Mouse (Mus musculus) urinary bladder, adult 18-20 months (tissue): ENCODE results near the gene Rdh5.

Source experiments
- DNase-seq, 2 experiments: peaks; one replicate each; pipeline ENCODE4 v3.0.0; 2022; ENCODE audit warnings: low spot score in 2 of 2, mixed read lengths in 2 of 2

The Rdh5 gene

DNA sequence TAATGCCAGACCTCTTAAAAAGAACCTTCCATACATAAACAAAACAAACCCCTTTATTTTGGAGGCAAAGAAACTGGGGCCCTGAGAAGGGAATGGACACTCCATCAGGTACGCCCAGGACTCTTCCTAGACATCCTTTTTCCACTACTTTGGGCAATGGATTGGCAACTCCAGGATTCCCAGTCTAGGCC, at the start of gene Rdh5:
TSS of gene Rdh5 (minus strand) at position 67 of the 191 bp plus-strand sequence.
- no peak for DNase-seq

DNA sequence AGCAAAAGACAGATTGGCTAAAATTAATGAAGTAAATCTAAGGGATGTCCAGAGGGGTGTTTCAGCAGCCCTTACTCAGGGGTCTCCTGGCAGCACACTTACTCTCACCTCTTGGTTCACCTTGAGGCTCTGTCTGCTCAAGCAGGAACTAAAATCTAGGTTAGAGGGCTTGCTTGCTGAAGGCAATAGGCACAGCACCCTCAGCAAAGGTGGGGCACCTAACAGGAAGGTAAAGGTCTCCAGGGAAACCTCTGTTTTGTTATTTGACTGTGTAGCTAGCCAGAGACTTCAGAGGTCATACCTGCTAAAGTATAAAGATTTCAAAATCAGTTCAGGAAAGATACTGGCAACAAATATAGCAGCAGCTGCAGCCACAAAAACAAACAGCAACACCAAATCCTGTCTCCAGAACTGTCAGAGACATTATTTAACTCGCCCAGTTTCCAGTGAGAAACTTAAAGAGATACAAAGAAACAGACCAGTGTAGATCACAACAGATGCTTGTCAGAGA, 48.1 kb upstream of the Rdh5 start:
- DNase-seq = no peak

DNA sequence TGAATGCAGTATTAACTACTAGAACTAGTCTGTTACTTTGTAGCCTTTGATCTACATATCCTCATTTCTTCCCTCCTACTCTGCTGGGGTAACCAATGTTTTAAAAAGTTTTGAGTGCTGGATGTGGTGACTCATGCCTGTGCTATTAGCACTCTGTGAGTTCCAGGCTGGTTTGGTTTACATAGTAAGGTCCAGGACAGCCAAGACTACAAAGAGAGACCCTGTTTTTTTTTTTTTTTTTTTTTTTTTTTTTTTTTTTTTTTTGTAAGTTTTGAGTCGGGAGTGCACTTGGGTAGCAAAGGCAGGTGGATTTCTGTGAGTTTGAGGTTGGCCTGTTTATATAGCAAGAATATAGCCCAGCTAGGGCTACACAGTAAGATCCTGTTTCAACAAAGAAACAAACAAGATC, 45.7 kb upstream of the Rdh5 start:
- DNase-seq = no peak

DNA sequence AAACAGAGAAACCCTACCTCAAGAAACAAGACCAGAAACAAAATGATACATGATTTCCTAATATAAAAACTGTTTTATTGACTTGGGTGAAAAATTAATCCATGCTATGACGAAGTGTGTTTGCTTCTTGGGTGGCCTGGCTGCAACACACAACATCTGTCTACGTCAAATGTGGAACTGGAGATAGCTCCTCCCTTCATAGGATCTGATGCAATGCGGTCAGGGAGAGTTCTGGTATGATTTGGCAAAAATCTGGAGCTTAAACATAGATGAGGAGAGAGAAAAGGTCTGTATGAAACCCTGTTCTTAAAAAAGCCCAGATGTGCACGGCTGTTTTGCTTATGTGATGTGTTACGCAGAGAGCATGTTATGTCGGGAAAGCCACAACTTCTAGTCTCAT, 43.2 kb upstream of the Rdh5 start:
- DNase-seq = no peak

DNA sequence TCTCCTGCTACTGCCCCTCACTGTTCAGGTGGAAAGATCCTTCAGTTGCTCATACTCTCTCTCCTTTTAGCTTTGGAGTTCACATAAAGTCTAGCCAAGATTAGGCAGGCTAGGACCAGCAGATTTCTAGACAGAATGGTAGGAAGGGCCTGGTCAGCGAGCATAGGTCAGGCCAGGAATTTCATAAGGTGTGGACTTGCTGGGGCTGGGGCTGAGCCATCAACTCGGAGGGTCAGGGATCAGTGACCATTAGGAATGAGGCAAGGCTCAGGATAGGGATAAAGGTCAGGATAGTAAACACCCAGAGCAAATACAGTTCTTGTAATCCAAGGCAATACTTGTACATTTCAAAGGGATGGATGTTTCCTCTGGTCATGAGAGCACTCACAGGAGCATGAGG, 42.3 kb upstream of the Rdh5 start:
- no peak for DNase-seq

DNA sequence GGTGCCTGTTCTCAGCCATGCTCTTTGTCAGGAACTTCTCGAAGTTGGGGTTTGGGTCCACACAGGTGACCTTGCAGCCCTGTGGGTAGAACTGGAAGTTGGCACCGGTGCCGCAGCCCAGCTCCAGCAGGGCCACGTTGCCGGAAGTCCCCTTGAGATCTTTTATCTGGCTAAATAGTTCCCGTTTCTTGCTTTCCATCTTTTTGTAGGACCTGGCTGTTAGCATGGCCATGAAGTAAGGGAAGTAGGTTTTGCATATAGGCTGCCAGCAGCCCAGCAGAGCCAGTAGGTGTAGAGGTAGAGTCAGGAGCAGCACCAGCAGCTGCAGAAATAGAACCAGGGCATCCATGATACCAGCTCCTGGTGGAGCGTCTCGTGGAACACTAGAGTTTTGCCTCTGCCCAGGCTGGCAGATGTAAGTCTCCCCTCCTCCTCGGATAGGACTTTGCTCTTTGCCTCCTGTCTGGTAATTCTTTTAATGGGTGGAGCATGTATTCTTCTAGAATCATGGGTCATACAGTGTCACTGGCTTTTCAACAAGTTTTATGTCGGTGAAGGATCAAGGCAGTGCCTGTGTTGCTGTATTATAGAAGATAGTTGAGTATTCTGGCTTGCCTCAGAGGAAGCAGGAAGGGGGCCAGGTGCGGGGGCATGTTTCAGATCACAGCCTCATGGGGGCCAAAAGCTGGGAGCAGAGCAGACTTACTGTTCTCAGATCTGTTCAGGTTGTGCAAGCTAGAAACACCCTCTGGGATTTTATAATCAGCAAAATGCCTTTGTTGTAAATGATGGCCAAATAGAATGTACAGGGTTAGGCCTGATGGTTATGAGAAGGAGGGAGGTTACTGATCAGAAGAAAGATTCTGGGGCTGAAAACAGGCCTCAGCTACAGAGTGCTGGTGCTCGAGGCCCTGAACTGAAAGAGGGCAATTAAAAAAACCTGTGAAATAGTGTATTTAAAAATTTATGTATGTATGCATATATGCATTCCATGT, 38.2 kb upstream of the Rdh5 start, which contains the start of gene Mettl7b:
TSS of gene Mettl7b (minus strand) at position 399 of the 995 bp plus-strand sequence.
- DNase-seq = no peak

DNA sequence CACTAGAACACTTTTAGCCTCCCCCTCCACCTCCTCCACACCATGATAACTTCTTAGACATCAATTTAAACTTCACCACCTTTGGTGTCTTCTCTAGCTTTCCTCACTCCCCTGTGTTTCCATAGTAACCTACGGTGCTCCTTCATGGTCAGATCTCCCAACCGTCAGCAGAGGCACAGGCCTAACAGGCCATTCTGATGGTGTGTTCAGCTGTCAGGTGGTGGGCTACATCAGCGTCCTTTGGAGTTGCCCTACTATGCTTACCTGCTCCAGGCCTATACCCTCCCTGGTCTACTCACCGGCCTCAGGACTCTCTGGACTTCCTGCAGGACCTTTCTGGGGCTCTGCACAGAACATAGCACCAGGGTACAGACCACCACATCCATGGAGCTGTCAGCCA, 37.5 kb upstream of the Rdh5 start:
- DNase-seq = no peak

DNA sequence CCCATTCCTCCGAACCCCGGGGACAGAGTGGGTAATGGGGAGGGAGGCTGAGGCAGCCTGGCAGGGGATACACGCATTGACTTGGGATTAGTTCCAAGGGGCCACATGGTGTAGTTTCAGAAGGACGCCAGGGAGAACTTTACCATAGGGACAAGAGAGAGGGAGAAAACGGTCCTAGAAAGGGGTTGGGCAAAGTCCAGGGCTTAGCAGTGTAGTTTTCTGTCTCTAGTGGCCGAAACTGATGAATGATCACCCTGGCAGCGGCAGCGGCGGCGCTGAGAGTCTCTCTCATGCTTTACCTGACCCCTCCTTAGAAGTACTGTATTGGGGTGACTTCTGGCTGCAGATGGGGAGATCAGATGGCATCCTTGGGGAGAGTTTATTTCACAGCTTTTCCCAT, 35.7 kb upstream of the Rdh5 start:
- no peak for DNase-seq

DNA sequence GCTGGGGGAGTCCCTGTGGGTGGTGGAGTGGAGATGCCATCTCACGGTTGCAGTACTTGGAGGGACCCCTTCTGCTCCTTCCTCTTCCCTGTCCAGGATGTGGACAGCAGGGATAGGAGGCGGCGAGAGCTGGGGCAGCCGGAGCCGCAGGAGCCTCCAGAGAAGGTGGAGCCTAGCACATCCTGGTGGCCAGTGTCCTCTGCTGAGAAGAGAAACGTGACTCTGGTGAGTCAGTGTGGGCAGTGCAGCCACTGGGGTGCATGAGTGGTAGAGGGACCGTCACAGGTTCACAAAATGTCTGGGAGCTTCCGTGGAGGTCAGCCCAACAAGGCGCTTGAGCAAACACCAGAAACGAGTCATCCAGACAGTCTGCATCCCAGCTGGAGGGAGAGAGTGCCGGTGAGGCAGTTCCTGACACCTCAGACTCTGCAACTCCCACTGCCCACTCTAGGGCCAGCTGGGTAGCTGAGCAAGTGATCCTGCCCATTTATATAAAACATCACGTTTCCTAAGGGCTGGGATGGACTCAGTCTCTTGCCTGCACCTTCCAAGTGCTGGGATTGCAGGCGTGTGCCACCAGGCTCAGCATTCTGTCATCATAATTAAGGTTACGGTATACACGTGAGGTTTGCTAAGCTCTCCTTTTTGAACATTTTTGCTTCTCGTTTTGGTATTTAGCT, 27.7 kb upstream of the Rdh5 start:
- DNase-seq = no peak

DNA sequence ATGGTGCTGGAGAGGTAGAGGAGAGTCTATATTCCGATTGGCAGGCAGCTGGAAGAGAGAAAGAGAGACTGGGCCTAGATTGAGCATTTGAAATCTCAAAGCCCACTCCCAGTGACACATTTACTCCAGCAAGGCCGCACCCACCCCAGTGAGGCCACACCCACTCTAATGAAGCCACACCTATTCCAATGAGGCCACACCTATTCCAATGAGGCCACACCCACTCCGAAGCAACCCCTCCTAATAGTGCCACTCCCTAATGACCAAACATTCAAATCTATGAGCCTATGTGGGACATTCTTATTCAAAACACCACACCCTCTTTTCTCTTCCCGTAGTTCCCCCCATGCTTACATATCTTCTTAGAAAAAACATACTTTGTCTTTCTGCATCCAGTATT, 24.8 kb upstream of the Rdh5 start:
- DNase-seq = no peak

DNA sequence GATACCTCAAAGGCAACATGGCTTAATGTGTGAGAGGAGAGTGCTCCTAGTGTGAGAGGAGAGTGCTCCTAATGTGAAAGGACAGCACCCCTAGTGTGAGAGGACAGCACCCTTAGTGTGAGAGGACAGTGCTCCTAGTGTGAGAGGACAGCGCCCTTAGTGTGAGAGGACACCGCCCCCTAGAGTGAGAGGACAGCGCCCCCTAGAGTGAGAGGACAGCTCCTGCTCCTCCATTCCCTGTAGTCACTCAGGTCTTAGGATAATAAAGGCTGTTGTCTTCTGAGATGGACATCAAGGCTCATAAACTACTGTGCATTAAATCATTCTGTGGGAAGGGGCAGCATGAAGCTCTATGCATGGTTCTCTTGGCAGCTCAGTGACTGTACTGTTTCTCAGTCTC, 23.0 kb upstream of the Rdh5 start:
- no peak for DNase-seq

DNA sequence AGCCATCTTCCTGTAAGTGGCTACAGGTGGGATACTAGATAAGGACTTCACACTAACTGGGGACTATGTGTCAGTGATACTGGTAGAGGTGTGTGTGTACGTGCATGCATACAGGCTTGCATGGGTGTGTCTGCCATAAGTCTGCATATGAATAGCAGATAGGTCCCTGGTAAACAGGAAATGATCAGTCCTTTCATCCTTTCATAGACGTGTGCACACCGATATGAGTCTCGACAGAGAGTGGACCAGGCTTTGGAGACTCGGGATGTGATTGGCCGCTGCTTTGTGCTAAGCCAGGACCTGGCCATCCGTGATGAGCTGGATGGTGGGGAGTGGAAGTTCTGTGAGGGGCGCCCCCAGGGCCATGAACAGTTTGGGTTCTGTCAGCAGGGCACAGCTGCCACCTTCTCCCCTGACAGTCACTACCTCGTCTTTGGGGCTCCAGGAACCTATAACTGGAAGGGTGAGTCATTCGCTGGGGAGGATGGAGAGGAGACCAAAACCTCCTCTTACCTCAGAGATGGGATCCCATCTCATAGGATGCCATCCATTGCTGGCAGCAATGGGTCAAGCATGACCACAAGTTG, 17.9 kb upstream of the Rdh5 start:
- DNase-seq = no peak

DNA sequence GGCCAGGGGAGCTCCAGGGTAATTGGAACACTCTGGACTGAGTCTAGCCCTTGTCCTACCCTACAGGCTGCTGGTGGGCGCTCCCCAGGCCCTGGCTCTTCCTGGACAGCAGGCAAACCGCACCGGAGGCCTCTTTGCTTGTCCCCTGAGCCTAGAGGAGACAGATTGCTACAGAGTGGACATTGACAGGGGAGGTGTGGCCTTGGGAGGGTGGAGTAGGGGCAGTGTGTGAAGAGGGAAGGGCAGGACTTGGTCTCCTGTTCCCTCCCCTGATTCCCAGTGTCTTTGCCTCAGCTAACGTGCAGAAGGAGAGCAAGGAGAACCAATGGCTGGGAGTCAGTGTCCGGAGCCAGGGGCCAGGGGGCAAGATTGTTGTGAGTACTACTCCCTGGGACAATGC, 16.3 kb upstream of the Rdh5 start:
- DNase-seq = no peak

DNA sequence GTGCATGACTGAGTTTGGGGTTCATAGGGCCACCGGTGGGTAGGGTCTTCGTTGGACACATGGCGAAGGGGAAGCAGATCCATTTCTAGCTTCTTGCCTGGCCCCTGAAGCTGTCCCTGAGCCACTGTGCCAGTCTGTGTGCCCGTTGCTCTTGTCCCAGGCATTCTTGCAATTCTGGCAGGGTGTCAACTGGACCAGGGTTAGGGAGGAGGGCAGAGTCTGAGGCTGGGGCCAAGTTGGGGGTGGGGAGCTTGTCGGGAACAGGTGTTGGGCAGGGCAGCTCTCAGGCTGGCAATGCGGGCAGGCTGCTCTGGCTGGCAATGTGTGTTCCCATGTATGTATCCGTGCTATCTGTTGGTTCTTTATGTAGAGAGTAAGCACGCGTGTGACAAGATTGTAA, 15.8 kb upstream of the Rdh5 start:
- DNase-seq = no peak

DNA sequence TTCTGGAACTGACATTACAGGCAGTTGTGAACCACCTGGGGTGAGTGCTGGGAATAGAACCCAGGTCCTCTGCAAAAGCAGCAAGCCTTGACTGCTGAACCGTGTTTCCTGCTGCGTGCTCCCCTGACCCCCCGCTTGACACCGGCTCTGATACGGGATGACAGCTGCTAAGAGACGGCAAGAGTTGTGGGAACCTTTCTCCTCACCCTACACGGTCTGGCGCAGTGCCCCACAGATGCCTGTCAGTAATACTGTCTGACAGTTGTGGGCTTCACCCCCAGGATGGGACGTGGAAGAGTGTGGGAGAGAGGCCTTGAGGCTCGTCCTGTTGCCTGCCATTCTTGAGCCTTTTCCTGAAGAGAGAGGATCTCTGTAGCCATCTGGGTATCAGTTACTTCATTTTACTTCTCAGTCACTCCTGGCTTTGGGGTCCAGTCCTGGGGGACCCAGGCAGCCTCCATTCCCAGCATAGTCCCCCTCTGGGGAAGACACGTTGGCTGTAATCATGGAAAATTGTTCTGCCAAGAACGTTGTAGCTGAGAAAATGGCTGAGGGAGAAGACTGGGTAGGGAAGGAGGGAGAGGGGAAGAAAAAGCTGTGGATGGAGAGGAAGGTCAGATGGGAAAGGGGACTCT, 15.2 kb upstream of the Rdh5 start:
- no peak for DNase-seq

DNA sequence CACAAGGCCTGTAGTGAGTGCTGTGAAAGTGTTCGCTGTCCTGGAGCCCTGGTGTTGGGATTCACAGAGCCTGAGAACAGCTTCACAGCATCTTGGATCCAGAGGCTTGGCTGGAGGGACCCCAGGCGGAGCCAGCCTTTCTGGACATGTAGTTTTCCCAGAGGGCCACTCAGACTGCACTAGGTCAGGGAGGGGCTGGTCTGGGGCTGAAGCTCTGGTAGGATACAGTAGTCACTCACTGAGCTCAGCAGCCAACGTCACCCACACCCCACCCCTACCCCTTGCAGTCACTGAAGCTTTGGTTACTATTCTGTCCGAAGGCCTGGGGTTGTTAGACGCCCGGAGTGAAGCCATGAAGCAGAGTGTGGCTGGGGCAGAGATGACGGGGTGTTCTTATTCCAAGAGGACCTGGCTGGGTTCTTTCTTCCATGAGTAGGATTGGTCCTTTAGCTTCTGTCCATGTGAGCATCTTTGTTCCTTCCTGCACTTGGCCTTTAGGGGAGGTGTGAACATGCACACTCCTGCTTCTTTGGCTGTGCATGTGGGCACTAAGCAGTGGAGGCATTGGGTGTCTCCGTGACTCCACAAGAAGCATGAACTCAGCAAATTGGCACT, 13.2 kb upstream of the Rdh5 start:
- DNase-seq = no peak

DNA sequence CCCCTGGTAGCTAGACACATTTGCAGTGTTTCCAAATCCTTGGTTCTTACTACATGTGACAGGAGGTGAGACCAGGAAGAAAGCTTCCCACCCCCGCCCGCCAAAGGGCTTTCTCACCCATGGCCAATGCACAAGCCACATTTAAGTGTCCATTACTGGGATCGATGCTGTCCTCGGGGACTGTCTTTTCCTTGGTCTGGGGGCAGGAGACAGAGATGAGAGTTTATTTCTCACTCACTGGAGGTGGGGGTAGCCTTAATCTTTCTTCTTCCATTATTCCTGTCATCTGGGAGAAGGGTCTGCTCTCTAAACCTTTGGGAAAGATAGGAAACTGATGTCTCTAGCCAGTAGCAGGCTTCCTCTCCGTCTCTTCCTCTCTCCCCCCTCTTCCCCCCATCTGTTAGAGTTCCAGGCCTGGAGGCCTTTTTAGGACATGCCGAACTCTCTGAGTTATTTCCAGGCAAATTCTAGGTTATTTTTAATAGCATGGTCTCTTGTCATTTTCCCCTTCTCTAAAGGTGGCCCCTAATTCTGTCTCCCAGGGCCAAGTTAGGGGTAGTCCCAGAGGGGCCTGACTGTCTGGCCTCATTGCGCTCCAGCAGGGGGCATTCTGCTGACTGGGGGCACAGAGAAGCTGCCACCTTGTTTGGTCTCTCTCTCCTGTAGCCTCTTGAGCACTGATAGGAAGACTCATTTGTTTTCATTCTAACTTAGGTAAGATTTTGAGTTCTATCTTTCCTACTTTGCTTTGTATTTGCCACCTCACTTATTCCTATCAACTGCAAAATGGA, 12.5 kb upstream of the Rdh5 start:
- no peak for DNase-seq

DNA sequence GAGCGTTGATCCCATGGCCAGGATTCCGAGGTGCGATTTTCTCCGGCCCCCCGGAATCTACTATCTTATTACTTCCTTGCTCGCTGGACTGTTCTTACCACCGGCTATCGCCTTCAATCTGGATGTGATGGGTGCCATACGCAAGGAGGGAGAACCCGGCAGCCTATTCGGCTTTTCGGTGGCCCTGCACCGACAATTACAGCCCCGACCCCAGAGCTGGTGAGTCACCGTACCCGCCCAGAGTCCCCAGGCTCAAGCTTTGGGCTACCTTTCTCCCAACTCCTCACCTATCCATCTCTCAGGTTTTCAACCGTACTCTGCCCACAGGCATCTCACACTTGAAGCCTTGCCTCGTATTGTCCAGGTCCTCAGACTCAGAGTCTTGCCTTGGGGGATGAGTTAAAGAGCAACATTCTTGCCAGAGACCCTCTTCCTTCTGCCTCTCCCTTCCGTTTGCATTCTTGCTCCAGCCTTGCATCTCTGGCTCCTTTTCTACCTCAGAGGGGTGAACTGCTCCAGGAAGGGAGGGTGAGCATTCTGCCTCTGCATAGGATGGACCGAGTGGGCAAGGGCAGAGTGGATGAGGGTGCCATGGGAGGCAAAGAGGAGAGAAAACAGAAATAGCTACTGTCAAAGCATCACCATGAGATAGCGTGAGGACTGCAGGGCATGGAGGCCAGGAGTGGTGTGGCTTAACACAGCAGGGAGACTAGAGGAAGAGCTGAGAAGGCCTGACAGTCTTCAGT, 11.5 kb upstream of the Rdh5 start:
- no peak for DNase-seq

DNA sequence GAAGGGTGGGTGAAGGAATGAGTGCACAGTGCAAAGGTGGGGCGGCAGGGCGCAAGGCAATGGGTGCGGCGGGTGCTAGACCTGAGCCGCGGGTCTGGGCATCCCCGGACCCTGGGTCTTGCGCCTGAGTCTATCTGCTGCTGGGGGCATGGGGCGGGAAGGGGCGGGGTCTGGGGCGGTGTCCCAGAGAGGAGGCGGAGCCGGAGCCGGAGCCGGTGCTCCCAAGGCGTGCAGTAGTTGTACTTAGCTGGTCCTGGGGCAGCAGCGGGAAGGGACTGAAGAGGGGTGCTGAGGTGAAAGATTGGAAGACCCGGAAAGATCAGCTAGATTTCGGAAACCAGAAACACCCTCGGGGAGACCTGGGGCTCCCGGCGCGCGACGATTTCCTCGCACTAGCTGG, 10.9 kb upstream of the Rdh5 start, which contains the start of gene Itga7:
TSS of gene Itga7 (plus strand) at position 245 of the 400 bp plus-strand sequence.
- no peak for DNase-seq

DNA sequence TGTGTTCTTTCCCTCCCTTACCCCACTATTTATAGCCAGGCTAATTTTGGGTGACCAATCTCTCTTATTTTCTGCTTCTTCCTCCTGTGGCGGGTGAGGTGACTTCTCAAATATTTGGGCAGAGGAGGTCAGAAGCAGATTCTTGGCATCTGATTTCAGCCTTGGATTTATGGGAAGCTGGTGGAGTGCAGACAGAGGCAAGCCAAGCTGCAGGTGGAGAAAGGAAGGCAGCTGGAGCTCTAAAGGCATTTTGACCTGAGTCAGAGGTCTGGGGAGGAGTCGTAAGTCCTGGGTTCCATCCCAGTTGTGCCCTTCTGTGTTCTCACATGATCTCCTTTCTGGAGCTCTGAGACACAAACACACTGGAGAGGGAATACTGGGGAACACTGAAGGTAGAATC, 8.8 kb upstream of the Rdh5 start:
- DNase-seq = no peak
